Mouse (Mus musculus) olfactory bulb, adult 2 months (tissue): ENCODE measurements at regions not wholly inside any gene's neighbourhood (a gene's known extent, or its start where the extent isn't known, plus 50 kb on each side); places are given as distances from the start of the nearest gene placed in this dataset.

Experiments used
- CTCF ChIP-seq: fragments of 200-500 bp; IDR thresholded peaks from 2 replicates; pipeline ENCODE4 v1.5.1; 2012; ENCODE audit warnings: low read depth, mild to moderate bottlenecking, low read length, moderate library complexity; ENCODE audit not compliant: insufficient read depth
- POLR2A ChIP-seq: fragments of 200-500 bp; IDR thresholded peaks from 2 replicates; pipeline ENCODE4 v1.6.1; 2012; ENCODE audit warnings: mild to moderate bottlenecking, low read depth, low read length, moderate library complexity; ENCODE audit not compliant: insufficient read depth

DNA sequence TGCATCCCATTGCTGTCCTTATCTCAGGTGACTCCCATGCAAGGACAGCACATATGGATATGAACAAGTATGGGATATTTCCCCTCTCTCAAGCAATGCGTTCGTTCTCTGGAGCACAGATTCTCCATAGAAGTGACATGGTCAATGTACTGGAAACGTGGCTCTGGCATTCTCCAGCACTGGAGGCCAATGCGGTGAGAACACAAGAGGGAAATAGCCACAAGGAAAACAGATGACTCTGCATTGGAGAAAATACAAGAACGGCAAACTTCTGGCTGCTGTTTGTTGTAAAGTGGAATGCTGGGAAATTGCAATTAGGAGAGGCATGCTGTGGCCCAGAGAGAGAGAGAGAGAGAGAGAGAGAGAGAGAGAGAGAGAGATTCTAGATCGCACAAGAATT is 125.6 kb upstream of the Runx1 start:
- no peak for TF ChIP-seq CTCF
- TF ChIP-seq POLR2A, result no peak
